Mouse (Mus musculus) ES-E14 (cell line): ENCODE measurements at regions not wholly inside any gene's neighbourhood (a gene's known extent, or its start where the extent isn't known, plus 50 kb on each side); places are given as distances from the start of the nearest gene placed in this dataset.

Experiments
- DNase-seq: peaks from one replicate; pipeline ENCODE4 v3.0.0-alpha.2; 2013; ENCODE audit warnings: low read depth, low spot score
- H3K27ac ChIP-seq: 2 replicates; pipeline ENCODE4 v1.5.1; 2012; ENCODE audit warnings: low read depth, mild to moderate bottlenecking, low read length, moderate library complexity, mixed read lengths; ENCODE audit not compliant: poor library complexity, insufficient read depth, severe bottlenecking
- H3K36me3 ChIP-seq: 2 replicates; pipeline ENCODE4 v1.6.1; 2012; ENCODE audit warnings: mild to moderate bottlenecking, low read length, moderate library complexity, mixed read lengths; ENCODE audit not compliant: control insufficient read depth, poor library complexity, insufficient read depth, severe bottlenecking
- H3K4me1 ChIP-seq, 2 experiments: fragments of 150-350 bp in 1 of 2; sonication (generic) in 1 of 2; 2 replicates each; pipeline ENCODE4 v1.6.1; 2012; ENCODE audit warnings: low read length in 2 of 2, mild to moderate bottlenecking in 1 of 2, mixed read lengths in 1 of 2; ENCODE audit not compliant: control insufficient read depth in 2 of 2, insufficient read depth in 2 of 2, poor library complexity in 1 of 2
- H3K4me3 ChIP-seq, 2 experiments: fragments of 150-350 bp in 1 of 2; sonication (generic) in 1 of 2; 2 replicates each; pipeline ENCODE4 v1.5.1; 2012; ENCODE audit warnings: low read length in 2 of 2, low read depth in 1 of 2, mild to moderate bottlenecking in 1 of 2, mixed read lengths in 1 of 2; ENCODE audit not compliant: insufficient read depth in 1 of 2, poor library complexity in 1 of 2, severe bottlenecking in 1 of 2
- H3K9ac ChIP-seq: 2 replicates; pipeline ENCODE4 v1.6.1; 2012; ENCODE audit warnings: low read depth, mild to moderate bottlenecking, low read length, mixed read lengths; ENCODE audit not compliant: poor library complexity, insufficient read depth, severe bottlenecking
- H3K9me3 ChIP-seq: fragments of 150-350 bp; sonication (generic); 2 replicates; pipeline ENCODE4 v1.6.1; 2012; ENCODE audit warnings: low read depth, mild to moderate bottlenecking, low read length; ENCODE audit not compliant: control insufficient read depth, insufficient read depth
- CHD2 ChIP-seq: IDR thresholded peaks from 2 replicates; pipeline ENCODE4 v1.6.1; 2014; ENCODE audit warnings: mild to moderate bottlenecking, low read depth, low read length, inconsistent platforms
- HCFC1 ChIP-seq: IDR thresholded peaks from 2 replicates; pipeline ENCODE4 v1.6.1; 2012; ENCODE audit warnings: low read length, inconsistent platforms, borderline replicate concordance; ENCODE audit not compliant: insufficient read depth
- MAFK ChIP-seq: IDR thresholded peaks from 2 replicates; pipeline ENCODE4 v1.6.1; 2014; ENCODE audit warnings: mild to moderate bottlenecking, low read depth, low read length, inconsistent platforms; ENCODE audit not compliant: insufficient read depth
- ZC3H11A ChIP-seq: IDR thresholded peaks from 2 replicates; pipeline ENCODE4 v1.6.1; 2012; ENCODE audit warnings: low read depth, mild to moderate bottlenecking, inconsistent platforms, low read length, borderline replicate concordance
- ZNF384 ChIP-seq: IDR thresholded peaks from 2 replicates; pipeline ENCODE4 v1.6.1; 2012; ENCODE audit warnings: low read depth, low read length, inconsistent platforms
- in situ Hi-C, 2 experiments: fragments of 600-800 bp; cut with MboI; formaldehyde crosslinking; loops; one replicate each; pipeline ENCODE4 v1.15.1; 2025; ENCODE audit warnings: low sequenced_read_pairs in 2 of 2, inconsistent platforms in 1 of 2; ENCODE audit not compliant: unreplicated experiment in 2 of 2

GRCm38 (mm10) chr1:186860608-186861444 is 106.4 kb upstream of the D1Pas1 start:
- no peak overlapping the region for H3K4me3 ChIP-seq
- no peak overlapping the region for H3K9ac ChIP-seq
- DNase-seq: no peak
- H3K4me1 ChIP-seq: no peaks in the 10 kb centered on the region
- no peaks in the 10 kb centered on the region for H3K9me3 ChIP-seq
- TF ChIP-seq HCFC1 (no peak), CHD2 (no peak), ZNF384 (no peak), MAFK (no peak), ZC3H11A (no peak)
- in situ Hi-C loops: no loop called here
- H3K27ac ChIP-seq: no peak overlapping the region
- H3K36me3 ChIP-seq: no peaks in the 10 kb centered on the region

- DNase-seq: no peak
These were observed 108.9 kb upstream of the D1Pas1 start for GRCm38 (mm10) chr1:186858285-186858684.

GRCm38 (mm10) chr1:186855474-186856036 is 106.4 kb upstream of the Rrp15 start:
- Histone ChIP-seq H3K9me3 (no peaks in the 10 kb centered on the region), H3K4me3 (no peak overlapping the region), H3K36me3 (no peaks in the 10 kb centered on the region), H3K9ac (no peak overlapping the region), H3K27ac (no peak overlapping the region), H3K4me1 (no peaks in the 10 kb centered on the region)
- no peak for DNase-seq
- in situ Hi-C loops: no loop called here
- TF ChIP-seq ZNF384 (no peak), HCFC1 (no peak)

More at GRCm38 (mm10) chr1:186858285-186858684, 108.9 kb upstream of the D1Pas1 start:
- no peak overlapping the region for H3K4me3 ChIP-seq
- no peak for TF ChIP-seq MAFK
- TF ChIP-seq ZNF384: no peak
- no peak for TF ChIP-seq ZC3H11A
- no peak for TF ChIP-seq CHD2
- TF ChIP-seq HCFC1: no peak
- no peaks in the 10 kb centered on the region for H3K9me3 ChIP-seq
- H3K4me1 ChIP-seq: no peaks in the 10 kb centered on the region
- no peak overlapping the region for H3K27ac ChIP-seq
- no peak overlapping the region for H3K9ac ChIP-seq
- H3K36me3 ChIP-seq: no peaks in the 10 kb centered on the region
- in situ Hi-C loops: no loop called here

GRCm38 (mm10) chr1:186845256-186845655 is 96.1 kb upstream of the Rrp15 start:
- in situ Hi-C loops: loop anchor here in 1 of 2 experiments (25.0 kb wide), 1 partner anchor 117 kb away; the partner anchor contains the start of gene D1Pas1
- TF ChIP-seq HCFC1: no peak
- H3K27ac ChIP-seq: no peak overlapping the region
- DNase-seq: no peak
- no peaks in the 10 kb centered on the region for H3K4me1 ChIP-seq
- no peaks in the 10 kb centered on the region for H3K36me3 ChIP-seq
- H3K9ac ChIP-seq: no peak overlapping the region
- no peaks in the 10 kb centered on the region for H3K9me3 ChIP-seq
- no peak overlapping the region for H3K4me3 ChIP-seq
